Mouse (Mus musculus) retina, postnatal 1 day (tissue): ENCODE results near the gene Kcnj1.

Experiments used
- DNase-seq: peaks from one replicate; pipeline ENCODE4 v3.0.0-alpha.2; 2012

The Kcnj1 gene

DNA sequence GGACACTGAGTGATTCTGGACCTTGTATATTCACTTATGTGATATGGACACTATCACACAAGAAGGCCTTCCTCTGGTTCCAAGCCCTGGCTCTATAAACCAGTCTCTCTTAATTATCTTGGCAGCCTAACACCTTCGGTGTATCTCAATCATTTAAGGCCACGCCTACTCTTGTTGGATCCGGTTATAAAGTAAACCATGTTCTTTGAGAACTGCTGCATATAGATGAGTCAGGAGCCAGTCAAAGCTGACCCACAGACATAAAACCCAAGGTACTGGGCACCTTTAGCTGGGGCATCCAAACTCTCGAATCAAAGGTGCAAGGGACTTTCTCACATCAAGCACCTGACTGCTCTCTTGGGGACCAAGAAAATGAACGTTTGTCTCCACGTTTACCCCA, at the start of gene Kcnj1:
Kcnj1 (plus strand) TSS at position 292 of the 400 bp plus-strand sequence.
- no peak for DNase-seq

DNA sequence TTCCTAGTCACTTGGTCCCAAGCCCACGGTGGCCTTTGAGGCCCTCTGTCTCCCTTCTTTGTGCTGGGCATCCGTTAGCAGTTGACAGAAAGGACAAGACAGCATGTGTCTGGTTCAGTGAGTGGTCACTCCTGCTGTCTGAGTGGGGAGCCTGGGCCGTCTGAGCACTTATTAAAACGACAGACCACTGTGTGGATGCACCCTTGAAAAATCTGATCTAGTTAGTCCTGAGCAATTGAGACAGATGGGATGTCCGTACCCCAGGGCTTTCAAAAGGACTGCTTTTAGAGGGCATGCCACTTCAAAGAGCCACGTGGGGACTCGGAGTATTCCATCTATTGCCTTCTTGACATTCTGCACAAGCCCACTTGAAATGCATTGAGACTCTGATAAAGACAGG, 48.7 kb upstream of the Kcnj1 start:
- peak; percentile 49 for DNase-seq

DNA sequence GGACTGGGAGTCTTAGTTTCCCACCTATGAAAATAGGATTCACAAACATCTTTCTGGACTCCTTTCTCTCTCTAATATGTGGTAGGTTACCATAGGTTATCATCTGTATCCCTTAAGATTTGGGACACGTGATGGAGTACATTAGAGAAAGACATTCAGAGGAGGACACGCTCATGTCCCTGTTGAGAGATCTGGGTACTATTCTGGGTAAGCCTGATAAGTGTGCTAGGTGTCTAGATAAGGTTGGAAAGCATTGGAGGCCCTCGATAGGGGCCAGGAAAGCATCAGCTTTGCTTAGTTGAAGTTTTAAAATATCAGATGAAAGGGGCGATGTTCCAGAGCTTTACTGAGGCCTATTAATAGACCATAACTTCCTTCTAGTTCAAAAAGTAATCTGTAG, 43.5 kb upstream of the Kcnj1 start:
- no peak for DNase-seq

DNA sequence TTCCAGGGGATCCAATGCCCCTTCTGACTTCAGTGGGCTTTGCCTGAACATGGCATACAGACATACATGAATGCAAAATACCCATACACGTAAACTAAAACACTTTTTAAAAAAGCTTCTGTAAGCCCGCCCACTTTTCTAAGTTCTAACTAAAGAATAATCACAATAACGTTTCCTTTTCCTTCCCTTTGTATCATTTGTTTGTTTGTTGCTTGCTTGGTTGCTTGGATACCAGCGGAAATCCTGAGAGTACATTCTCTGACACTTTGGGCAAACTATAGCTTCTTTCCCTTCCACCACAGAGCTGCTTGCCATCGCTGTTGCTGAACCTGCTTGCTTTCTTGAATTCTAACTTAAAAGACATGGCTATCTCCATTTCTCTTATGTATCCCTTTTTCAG, 41.1 kb upstream of the Kcnj1 start:
- no peak for DNase-seq

DNA sequence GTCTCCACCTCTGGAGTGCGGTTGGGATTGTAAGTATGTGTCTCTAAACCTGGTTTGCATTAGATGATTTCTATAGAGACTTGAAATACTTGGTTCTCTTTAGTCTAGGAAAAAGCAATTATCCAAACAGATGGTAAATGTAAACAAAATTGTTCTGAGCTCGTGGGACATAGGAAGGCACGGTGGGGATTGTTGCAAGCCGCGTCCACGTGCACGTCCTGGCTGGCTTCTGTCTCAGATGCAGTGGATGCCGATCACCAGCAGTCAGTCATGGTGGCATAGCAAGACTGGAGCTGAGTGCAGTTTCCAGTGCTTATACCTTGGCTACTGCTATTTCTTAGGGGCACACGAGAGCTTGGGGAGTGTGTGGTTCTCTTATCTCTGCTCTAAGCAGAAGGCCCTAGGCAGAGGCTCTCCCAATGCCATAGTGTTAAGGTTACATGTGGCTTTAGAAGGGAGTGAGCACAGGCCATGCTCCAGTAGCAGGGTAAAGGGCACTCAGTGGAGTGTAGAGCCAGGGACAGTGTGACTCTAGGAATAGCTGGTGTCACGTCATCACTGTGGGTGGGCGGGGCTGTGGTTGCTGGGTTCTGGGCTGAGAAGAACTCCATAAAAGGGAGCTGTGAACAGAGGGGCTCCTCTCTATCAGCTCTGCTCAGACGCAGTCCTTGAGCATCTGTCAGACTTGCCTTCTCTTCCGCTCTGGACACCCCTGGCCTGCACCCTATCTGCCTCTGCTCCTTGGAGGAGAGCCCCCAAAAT, 36.7 kb upstream of the Kcnj1 start:
- no peak for DNase-seq

DNA sequence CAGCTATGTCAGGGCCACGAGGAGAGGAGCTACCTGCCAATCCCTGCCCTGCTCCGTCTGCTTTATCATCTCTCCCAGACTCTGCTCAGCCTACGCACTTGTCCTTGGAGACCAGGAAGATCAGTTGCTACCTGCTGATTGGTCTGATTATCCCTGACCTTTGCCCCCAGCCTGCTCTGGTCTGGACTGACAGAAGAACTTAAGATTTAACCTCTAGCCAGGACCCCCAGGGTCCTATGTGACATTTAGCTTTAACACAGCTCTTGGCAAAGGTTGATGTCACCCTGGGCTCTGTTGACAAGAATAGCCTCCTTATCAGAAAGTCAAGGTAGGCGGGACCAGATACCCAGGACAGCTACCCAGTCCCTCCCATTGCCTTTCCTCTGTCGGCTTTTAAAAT, 31.5 kb upstream of the Kcnj1 start:
- no peak for DNase-seq

DNA sequence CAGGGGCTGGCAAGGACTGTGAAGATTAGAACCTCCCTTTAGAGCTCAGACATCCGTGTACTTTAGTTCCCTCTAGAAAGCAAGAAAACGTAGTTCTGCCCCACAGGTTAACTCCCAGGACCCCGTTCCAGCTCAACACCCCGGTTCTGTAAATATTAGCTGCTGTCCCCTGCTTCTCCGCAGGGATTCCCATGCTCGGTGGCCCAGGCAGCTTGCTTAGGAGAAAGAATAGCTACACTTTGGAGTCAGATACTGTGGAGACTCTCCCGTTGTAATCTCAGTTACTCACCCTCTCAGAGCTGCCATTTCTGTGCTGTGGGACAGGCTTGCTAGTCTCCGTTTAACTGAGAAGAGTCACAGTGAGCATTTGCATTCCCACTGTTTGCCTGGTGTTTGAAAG, 29.4 kb upstream of the Kcnj1 start:
- no peak for DNase-seq

DNA sequence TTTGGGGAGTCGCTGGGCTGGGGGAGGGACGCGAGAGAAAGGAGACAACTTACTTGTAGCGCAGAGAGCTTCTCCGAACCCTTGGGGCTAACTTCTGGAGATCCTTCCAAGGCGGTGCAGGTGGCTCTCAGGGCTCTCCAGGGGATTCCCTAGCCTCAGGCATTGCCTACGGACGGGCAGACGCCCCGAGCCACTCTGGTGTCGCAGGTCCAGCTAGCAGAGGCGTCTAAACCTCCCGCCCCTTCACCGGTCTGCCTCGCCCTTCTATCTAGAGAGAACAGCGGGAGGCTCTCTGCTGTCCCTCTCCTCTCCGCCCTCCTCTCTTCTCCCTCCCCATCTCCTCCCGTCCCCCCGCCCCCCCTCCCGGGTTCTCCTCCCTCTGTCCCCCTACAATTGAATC, 28.2 kb upstream of the Kcnj1 start, which contains the start of gene Kcnj5:
Kcnj5 (minus strand) TSS at position 300 of the 400 bp plus-strand sequence.
- DNase-seq: peak; percentile 30

DNA sequence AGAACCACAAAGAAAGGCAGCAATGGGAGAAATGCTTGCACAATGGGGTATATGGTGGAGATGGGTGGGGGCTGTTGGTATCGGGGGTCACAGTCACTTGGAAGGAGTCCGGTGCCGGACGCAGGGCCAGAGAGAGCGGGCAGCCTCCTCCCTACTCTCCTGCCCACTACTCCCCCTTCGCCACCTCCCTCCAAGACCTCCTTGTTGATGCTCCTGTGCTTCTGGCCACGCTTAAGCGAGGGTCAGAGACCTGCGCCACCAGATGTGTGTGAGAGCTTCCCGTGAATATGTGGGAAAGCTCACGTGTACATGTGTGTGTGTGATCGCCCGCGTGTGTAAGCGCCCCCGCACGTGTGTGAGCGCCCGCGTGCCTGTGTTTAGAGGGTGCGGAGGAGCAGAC, 27.8 kb upstream of the Kcnj1 start:
- DNase-seq: peak; percentile 39

DNA sequence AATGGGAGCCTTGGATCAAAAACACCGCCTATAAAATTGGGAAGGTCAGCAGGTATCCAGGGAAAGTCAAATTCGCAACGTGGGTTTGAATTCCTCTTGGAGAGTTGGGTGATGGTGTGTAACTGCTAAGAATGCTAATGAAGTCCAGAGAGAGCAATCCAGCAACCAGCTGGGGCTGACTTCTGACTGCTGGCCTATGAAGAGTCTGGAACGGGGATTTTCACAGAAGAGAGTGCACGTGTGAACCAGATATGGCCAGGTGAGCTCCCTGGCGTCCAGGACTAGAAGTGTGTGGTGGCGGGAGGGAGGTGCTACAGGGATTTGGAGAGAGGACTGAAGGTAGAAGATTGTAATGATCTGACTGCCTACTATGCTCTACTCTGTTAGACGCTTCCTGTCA, 24.2 kb upstream of the Kcnj1 start:
- no peak for DNase-seq

DNA sequence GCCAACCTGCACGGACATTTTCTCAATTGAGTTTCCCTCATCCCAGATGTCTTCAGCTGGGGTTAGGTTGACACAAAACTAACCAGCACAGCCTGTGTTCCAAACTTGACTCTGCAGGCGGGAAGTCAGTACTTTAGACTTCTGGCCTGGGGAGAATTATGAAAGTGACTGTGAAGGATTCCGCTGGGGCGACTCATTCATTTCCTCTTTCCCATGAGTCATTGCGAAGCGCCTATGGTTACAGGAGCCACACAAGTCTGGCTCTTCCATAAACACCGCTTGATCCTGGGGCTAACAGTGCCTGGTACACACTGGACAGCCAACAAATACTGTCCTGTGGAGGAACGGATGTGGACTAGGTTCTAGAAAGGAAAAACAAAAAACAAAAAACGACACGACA, 22.9 kb upstream of the Kcnj1 start:
- DNase-seq: no peak

DNA sequence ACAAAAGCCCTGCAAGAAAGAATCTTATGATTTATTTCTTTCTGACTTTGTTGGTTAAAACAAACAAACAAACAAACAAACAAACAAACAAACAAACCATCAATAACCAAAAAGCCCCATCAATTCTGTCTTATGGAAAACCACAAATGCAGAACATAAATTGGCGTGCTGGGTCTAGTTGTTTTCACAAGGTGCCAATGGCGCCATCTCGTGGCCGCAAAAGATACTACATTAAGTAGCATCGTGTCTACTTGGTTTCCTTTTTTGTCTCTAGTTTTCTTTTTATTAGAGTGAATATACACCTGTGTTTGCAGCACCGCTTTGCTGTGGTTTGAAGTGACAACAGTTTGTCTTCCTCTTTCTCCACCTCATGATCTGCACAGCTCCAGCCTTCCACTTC, 22.0 kb upstream of the Kcnj1 start:
- peak; percentile 76 for DNase-seq

DNA sequence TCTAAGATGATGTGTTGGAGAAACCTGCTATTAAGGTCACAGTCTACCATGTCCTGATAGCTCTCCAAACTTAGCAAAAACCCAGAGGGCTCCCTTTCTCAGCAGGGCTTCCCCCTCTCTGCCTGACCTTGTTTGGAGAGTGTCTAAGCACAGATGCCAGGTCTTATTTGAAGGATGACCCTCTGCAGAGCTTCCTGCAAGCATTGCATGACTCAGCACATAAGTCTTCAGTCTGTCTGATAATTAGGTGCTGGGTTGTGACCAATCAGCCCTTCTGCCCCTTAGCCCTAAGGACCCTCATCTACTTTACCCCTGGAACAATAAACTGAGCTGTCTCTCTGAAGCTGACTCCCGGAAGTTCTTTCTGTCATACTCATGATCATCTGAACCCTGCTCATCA, 11.5 kb upstream of the Kcnj1 start:
- DNase-seq: no peak

DNA sequence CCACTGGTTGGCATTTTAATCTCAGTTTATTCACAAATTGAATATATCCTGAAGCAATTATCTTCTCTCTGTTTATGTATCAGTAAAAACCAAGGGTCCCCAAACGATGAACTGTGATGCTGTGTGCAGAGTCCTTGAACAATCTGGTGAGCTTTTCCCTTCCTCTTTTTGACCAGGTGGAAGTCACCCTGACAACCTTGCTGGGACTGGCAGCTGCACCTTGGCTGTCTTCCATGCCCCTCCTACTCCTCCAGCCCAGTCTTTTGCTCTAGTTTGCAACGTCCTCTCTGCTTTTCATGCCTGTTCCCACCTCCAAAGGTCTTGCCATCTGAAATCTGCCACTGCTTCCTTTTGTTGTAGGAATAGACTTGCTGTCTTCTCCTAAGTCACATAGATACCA, 3.5 kb upstream of the Kcnj1 start:
- no peak for DNase-seq

DNA sequence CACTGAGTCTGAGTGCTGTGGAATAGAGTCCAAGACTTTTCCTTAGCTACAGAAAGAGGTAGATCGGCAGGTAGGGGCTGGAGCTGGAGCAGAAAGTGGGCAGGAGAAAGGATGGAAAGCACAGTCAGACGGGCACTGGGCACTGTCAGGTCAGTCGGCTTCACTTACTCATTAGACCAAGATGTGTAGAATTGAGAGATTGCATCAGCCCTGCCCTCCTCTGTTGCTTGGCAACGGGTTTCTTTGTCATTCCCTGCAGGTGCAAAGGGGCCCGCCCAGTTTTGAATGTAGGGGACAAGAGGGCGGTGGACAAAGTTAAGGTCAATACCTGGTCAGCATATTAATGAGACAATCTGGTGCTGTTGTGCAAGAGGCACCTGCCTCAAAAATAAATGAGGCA, 2.9 kb upstream of the Kcnj1 start:
- no peak for DNase-seq

DNA sequence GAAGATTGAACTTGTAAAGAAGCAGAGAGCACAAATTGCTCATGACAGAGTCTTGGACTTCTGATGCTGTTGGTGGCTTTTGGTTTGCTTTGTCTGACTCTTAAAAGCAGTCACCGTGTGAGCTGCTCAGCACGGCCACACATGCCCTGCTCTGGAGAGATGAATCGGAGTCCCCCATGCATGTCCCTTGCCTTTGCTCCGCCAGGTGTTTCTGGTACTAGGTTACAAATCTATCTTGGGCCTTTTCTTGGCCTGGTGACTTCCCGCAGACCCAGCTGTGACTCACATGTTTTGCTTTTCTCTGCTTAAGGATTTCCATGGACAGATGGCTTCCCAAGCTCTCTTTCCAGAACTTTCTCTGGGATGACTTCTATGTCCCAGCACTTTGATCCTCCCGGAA, 1.4 kb downstream of the Kcnj1 start:
- DNase-seq: no peak

DNA sequence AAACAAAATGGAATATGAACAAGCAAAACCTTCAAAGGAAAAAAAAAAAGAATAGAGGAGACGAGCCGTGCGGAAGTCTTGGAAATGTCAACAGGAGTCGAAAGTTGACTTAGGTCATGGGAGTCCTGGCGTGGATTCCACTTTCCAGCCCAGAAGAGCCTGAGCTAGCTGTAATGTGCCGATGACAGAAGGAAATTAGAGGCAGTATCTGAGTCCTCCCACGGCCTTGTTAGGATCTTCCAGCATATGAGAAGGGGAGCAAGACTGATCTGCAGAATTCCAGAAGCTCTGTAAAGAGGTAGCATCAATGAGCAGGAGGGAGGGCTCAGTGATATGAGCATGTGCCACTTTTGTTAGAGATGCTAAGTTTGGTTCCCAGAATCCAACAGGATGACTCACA, 3.7 kb downstream of the Kcnj1 start:
- no peak for DNase-seq

DNA sequence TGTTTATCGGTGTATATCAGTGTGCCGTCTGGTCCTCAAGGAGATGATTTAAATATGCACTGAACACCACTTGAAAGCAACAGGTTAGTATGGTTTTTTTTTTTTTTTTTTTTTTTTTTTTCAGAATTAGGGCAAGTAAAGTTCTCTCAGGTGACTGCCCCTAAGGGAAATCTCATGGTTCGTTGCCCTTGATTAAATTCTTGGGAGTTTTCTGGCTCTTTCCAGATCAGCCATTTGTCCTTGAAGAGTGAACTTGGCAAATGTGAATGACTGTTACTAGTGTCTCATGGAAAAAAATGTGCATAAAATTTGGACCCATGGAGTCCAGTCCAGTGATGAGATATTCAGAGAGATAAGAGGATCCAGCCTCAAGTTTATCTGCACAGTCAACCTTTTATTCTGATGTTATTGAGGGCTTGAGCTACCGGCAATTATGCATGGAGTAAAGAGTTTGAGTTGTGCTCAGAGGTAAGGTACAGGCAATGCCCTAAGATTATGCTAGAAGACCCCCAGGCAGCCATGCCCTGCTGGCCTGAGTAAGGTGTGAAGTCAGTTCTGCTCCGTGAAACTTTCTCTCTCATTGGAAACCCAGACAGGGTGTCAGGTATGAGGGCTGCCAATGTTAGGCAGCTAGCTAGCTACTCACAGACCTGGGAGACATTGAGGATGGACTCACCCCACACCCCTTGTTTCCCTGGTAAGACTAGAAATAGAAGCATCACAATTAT, 4.7 kb downstream of the Kcnj1 start:
- DNase-seq: no peak

DNA sequence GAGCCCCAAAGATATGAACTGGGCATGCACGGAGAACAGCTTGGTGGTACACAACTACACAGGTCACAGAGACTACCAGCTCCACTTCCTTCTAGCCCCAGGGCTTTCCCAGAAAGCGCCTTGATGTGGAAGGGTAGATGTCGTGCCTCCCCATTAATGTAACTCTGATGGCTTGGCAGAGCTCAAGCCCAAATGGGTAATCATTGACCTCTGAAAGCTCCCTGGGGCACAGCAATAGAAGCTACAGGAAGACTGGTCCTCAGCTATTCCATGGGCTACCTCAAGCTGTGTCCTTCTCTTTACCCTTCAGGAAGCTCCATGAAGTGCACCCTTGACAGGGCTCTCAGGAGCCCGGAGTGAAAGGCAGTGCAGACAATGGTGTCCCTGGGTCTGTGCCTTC, 12.6 kb downstream of the Kcnj1 start:
- no peak for DNase-seq

DNA sequence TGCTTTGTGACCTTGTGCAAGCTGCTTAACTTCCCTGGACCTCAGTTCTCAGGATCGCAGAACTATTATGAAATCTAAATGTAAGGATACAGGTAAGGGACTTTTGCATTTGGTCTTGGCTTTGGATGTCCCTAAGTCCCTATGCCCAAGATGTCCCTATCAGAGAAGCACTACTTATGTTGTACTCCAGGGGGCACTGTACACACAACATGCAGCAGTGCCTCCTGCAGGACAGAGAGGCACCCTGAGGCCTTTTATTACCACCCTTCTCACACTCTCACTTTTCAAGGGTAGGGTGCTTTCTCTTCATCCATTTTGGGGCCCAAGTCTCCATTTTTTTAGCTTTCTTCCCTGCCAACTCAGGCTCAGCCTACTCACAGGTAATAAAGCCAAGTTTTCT, 15.8 kb downstream of the Kcnj1 start:
- peak; percentile 36 for DNase-seq

DNA sequence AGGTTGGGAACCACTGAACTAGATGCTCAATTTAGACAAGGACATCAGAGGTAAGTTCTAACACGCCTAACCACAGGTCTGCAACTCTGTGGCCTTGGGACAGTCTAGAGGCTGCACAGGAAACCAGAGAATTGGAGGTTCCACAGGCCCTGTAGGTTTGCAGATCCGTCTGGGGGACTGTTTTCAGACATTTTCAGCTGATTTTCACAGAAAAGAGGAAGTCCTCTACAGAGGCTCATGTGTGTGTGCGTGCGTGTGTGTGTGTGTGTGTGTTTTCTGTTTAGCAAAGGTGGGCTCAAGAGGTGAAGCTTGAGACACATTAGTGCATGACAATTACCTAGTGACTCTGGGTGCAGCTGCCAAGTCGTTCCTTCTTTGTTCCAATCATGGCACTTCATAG, 18.8 kb downstream of the Kcnj1 start:
- no peak for DNase-seq

DNA sequence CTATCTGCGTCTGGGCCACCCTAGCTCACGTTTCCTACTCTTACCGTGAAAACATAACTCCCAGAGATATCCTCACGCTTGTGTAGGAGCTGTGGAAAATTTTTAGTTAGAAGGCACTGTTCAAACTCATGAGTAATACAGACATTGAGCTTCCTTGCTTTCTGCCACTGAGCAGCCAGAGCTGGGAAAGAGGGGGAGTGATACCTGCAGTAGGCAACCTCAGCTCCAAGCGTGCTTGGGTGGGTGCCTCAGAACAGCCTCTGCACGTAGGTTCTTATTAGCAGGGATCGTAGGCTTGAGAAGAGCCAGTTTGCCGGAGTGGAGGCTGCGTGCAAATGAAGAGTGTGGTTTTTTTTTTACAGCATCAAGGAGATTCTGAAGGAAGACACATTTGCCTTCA, 19.4 kb downstream of the Kcnj1 start:
- DNase-seq: no peak

DNA sequence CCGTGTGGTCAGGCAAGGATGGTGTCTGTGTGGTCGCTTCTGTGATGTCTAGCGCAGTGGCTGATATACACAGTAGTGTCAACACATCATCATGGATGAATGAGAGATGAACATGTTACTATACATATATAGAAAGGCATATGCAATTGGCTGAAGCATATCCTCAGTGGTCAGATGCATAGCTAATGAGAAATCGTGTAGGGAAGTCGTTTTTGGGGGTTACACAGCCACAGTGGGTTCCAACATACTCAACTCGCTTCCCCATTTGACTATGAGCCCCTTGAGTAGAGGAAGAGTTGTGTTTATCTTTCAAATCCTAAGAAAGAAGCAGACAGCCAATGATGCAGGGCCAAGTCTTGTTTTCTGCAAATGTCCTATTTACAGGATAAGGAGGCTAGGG, 20.4 kb downstream of the Kcnj1 start:
- DNase-seq: no peak

DNA sequence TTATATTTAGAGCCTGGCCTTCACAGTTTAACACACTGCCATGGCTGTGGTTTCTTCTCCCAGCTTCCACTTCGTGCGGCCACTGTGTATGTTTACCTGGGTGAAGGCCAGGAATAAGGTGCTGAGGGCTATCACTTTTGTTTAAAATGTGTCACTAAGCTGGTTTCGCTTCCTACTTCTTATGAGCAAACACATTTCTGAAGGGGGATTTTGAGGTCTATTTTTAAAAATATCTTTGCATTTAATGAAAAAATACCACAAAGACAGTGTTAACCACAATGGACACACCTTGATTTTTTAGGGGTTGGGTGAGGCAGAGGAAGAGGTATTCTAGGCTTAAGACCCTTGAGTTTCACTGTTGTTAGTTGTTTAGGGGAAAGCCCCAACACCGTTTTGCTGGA, 22.5 kb downstream of the Kcnj1 start:
- no peak for DNase-seq

DNA sequence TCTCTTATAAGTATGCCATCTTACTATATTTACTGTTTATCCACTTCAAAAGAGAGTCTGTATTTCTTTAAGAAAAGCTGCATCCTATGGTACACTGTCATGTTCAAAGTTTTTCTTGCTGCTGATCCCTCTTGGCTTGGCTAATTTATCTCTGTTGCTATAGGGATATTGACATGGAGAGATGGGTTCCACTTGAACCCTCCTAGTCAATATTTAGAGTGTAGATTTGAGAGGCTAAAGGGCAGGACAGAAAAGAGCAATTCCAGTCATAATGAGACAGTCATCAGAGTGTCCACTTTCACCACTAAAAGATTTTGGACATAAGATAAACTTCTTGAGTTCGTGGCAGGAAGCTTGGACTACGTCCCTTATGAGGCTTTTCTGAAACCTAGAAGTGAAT, 27.9 kb downstream of the Kcnj1 start:
- DNase-seq: no peak
